In the genomic region with DNA sequence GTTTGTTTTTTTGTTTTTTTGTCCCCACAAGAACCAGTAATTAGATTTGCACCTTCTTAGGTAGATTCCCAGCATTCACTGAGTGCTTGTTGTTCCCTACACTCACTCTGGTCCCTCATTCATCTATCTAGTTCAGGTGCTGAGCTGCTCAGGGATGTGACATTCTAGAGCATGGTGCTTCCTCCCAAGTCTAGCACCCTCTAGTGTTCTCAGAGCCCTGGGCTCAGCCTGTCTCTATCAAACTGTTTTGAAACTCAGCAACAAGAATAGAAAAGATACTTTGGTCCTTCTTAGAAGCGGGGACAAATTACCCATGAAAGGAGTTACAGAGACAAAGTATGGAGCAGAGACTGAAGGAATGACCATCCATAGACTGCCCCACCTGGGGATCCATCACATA, we compare ENCODE assay signal across 22 mouse cellular contexts. TPM values are rescaled to one million over a fixed set of nuclear protein-coding genes. Genes with fewer than 3 reads are reported as not detected.
DNase-seq lines count a peak whose midpoint lies in the region; ATAC-seq and TF ChIP-seq lines count a peak whose summit lies in the region.
"Had no signal": no experiment of that assay in that cellular context is flagged by ENCODE, and none has a peak within 500 bp of the region (broad histone marks: within the 10 kb centered on the region; RNA-seq: fewer than 3 reads in every experiment).

No protein-coding gene starts in this region.

- H3K36me3 ChIP-seq in intestine, postnatal 0 days (ENCODE audit: control insufficient read depth, insufficient read depth), result 0 out of 2 replicates have a peak, but pooled peaks cover under 1% of the 10 kb centered on the region
- no peaks in the 10 kb centered on the region for H3K36me3 ChIP-seq in intestine, embryonic 16.5 days (ENCODE audit: control insufficient read depth, insufficient read depth, low read length)
- H3K36me3 ChIP-seq in midbrain, postnatal 0 days (ENCODE audit: insufficient read depth, low read length), result no peaks in the 10 kb centered on the region
- no peaks in the 10 kb centered on the region for H3K36me3 ChIP-seq in midbrain, embryonic 11.5 days (ENCODE audit: control insufficient read depth, insufficient read depth, low read length)
- H3K36me3 ChIP-seq in ES-Bruce4 (ENCODE audit: control insufficient read depth, insufficient read depth, low read length, poor library complexity, severe bottlenecking), result no peaks in the 10 kb centered on the region
- no peaks in the 10 kb centered on the region for H3K36me3 ChIP-seq in forebrain, postnatal 0 days (ENCODE audit: insufficient read depth)
- H3K36me3 ChIP-seq in forebrain, embryonic 13.5 days (ENCODE audit: poor library complexity, severe bottlenecking), result no peaks in the 10 kb centered on the region
- H3K36me3 ChIP-seq: embryonic facial prominence, embryonic 13.5 days; forebrain, embryonic 15.5 days; hindbrain, embryonic 12.5 days; kidney, embryonic 15.5 days; limb, embryonic 10.5 days had no signal

- no peak overlapping the region for H3K27ac ChIP-seq in intestine, postnatal 0 days (ENCODE audit: low read depth, low read length)
- H3K27ac ChIP-seq in intestine, embryonic 16.5 days (ENCODE audit: low read length), result no peak overlapping the region
- H3K27ac ChIP-seq in midbrain, postnatal 0 days (ENCODE audit: low read depth, low read length), result no peak overlapping the region
- no peak overlapping the region for H3K27ac ChIP-seq in midbrain, embryonic 11.5 days (ENCODE audit: low read depth, low read length)
- no peak overlapping the region for H3K27ac ChIP-seq in ES-Bruce4 (ENCODE audit: insufficient read depth, low read length)
- no peak overlapping the region for H3K27ac ChIP-seq in forebrain, postnatal 0 days (ENCODE audit: low read depth, low read length)
- no peak overlapping the region for H3K27ac ChIP-seq in forebrain, embryonic 13.5 days
- H3K27ac ChIP-seq: embryonic facial prominence, embryonic 13.5 days; forebrain, embryonic 15.5 days; hindbrain, embryonic 12.5 days; kidney, embryonic 15.5 days; limb, embryonic 10.5 days had no signal

- no peak for TF ChIP-seq EP300 in ES-Bruce4 (IDR thresholded peaks at IDR 0.05; ENCODE audit: insufficient read depth, low read depth, low read length)

- no peak for DNase-seq in midbrain, postnatal 0 days (ENCODE audit: low spot score)
- DNase-seq in midbrain, embryonic 11.5 days (ENCODE audit: low spot score, missing footprints), result no peak
- DNase-seq in induced T-regulatory cell, adult 2 months (ENCODE audit: low read depth), result peak; percentile 31
- DNase-seq in forebrain, postnatal 0 days, result no peak
- DNase-seq: B cell, adult 2 months; cerebellum, postnatal 10 days; gastrocnemius, postnatal 25 days; lung, embryonic 14.5 days; lung, postnatal 36 days; retina, postnatal 1 day had no signal

- no peaks in the 10 kb centered on the region for H3K27me3 ChIP-seq in intestine, postnatal 0 days (replicated peaks; ENCODE audit: control insufficient read depth, insufficient read depth, low read length)
- no peaks in the 10 kb centered on the region for H3K27me3 ChIP-seq in intestine, embryonic 16.5 days (replicated peaks; ENCODE audit: control insufficient read depth, insufficient read depth, low read length)
- no peaks in the 10 kb centered on the region for H3K27me3 ChIP-seq in midbrain, postnatal 0 days (ENCODE audit: insufficient read depth, low read length)
- H3K27me3 ChIP-seq in midbrain, embryonic 11.5 days (ENCODE audit: control insufficient read depth, insufficient read depth, low read length), result no peaks in the 10 kb centered on the region
- no peaks in the 10 kb centered on the region for H3K27me3 ChIP-seq in ES-Bruce4 (ENCODE audit: control insufficient read depth, insufficient read depth, low read length, poor library complexity, severe bottlenecking)
- H3K27me3 ChIP-seq in forebrain, postnatal 0 days (ENCODE audit: insufficient read depth, low read length), result no peaks in the 10 kb centered on the region
- no peaks in the 10 kb centered on the region for H3K27me3 ChIP-seq in forebrain, embryonic 13.5 days
- H3K27me3 ChIP-seq: forebrain, embryonic 15.5 days; kidney, embryonic 15.5 days had no signal

- no peaks in the 10 kb centered on the region for H3K4me1 ChIP-seq in intestine, postnatal 0 days (replicated peaks; ENCODE audit: control insufficient read depth, insufficient read depth, low read length)
- H3K4me1 ChIP-seq in intestine, embryonic 16.5 days (ENCODE audit: control insufficient read depth, insufficient read depth, low read length), result no peaks in the 10 kb centered on the region
- H3K4me1 ChIP-seq in midbrain, postnatal 0 days (ENCODE audit: insufficient read depth, low read length), result no peaks in the 10 kb centered on the region
- peaks cover 11% of the 10 kb centered on the region for H3K4me1 ChIP-seq in midbrain, embryonic 11.5 days (ENCODE audit: control insufficient read depth, insufficient read depth, low read length)
- H3K4me1 ChIP-seq in ES-Bruce4 (ENCODE audit: control insufficient read depth, insufficient read depth, low read length), result no peaks in the 10 kb centered on the region
- H3K4me1 ChIP-seq in forebrain, postnatal 0 days (ENCODE audit: insufficient read depth), result 0 out of 2 replicates have a peak, but pooled peaks cover 5% of the 10 kb centered on the region
- H3K4me1 ChIP-seq in forebrain, embryonic 13.5 days, result peaks cover 9% of the 10 kb centered on the region
- H3K4me1 ChIP-seq: embryonic facial prominence, embryonic 13.5 days; hindbrain, embryonic 12.5 days had no signal

- no peak overlapping the region for H3K4me3 ChIP-seq in intestine, postnatal 0 days (ENCODE audit: low read depth, low read length)
- no peak overlapping the region for H3K4me3 ChIP-seq in intestine, embryonic 16.5 days (ENCODE audit: low read length)
- no peak overlapping the region for H3K4me3 ChIP-seq in midbrain, postnatal 0 days (ENCODE audit: low read depth, low read length)
- H3K4me3 ChIP-seq in midbrain, embryonic 11.5 days (ENCODE audit: low read depth, low read length), result no peak overlapping the region
- no peak overlapping the region for H3K4me3 ChIP-seq in ES-Bruce4 (ENCODE audit: low read depth, low read length)
- no peak overlapping the region for H3K4me3 ChIP-seq in forebrain, postnatal 0 days (ENCODE audit: low read depth, low read length)
- no peak overlapping the region for H3K4me3 ChIP-seq in forebrain, embryonic 13.5 days
- H3K4me3 ChIP-seq: embryonic facial prominence, embryonic 13.5 days; forebrain, embryonic 15.5 days; hindbrain, embryonic 12.5 days; kidney, embryonic 15.5 days; limb, embryonic 10.5 days had no signal

- H3K9ac ChIP-seq in intestine, postnatal 0 days (ENCODE audit: low read depth, low read length), result no peak overlapping the region
- H3K9ac ChIP-seq in intestine, embryonic 16.5 days (ENCODE audit: low read depth, low read length), result no peak overlapping the region
- no peak overlapping the region for H3K9ac ChIP-seq in midbrain, postnatal 0 days (replicated peaks; ENCODE audit: low read length, poor library complexity, severe bottlenecking)
- no peak overlapping the region for H3K9ac ChIP-seq in midbrain, embryonic 11.5 days (ENCODE audit: low read length)
- H3K9ac ChIP-seq in ES-Bruce4 (ENCODE audit: low read depth, poor library complexity, severe bottlenecking), result no peak overlapping the region
- H3K9ac ChIP-seq in forebrain, postnatal 0 days, result no peak overlapping the region
- no peak overlapping the region for H3K9ac ChIP-seq in forebrain, embryonic 13.5 days
- H3K9ac ChIP-seq: embryonic facial prominence, embryonic 13.5 days; forebrain, embryonic 15.5 days; hindbrain, embryonic 12.5 days; kidney, embryonic 15.5 days; lung, embryonic 14.5 days had no signal

- TF ChIP-seq CTCF in intestine, postnatal 0 days (IDR thresholded peaks at IDR 0.05; ENCODE audit: low read depth), result peak; percentile 47
- TF ChIP-seq CTCF in midbrain, postnatal 0 days (IDR thresholded peaks at IDR 0.05), result peak; percentile 22; the same call in 1 of the 2 replicates
- peak; percentile 27 for TF ChIP-seq CTCF in ES-Bruce4 (IDR thresholded peaks at IDR 0.05; ENCODE audit: low read depth, low read length)
- TF ChIP-seq CTCF in forebrain, postnatal 0 days (IDR thresholded peaks at IDR 0.05; ENCODE audit: low read depth), result no peak

- TF ChIP-seq POLR2A in ES-Bruce4 (IDR thresholded peaks at IDR 0.05; ENCODE audit: insufficient read depth, low read length), result no peak

- 97% methylated on average over 1 of the region's 1 CpGs for WGBS in intestine, postnatal 0 days
- whole genome bisulfite sequencing in intestine, embryonic 16.5 days, result 95% methylated on average over 1 of the region's 1 CpGs
- 97% methylated on average over 1 of the region's 1 CpGs for WGBS in midbrain, postnatal 0 days
- WGBS in midbrain, embryonic 11.5 days, result 94% methylated on average over 1 of the region's 1 CpGs
- WGBS in forebrain, postnatal 0 days, result 100% methylated on average over 1 of the region's 1 CpGs
- 93% methylated on average over 1 of the region's 1 CpGs for WGBS in forebrain, embryonic 13.5 days

- H3K4me2 ChIP-seq in intestine, postnatal 0 days (replicated peaks; ENCODE audit: low read depth), result no peak overlapping the region
- H3K4me2 ChIP-seq in intestine, embryonic 16.5 days (ENCODE audit: low read depth, low read length), result no peak overlapping the region
- H3K4me2 ChIP-seq in midbrain, postnatal 0 days (ENCODE audit: low read depth, low read length, poor library complexity, severe bottlenecking), result no peak overlapping the region
- no peak overlapping the region for H3K4me2 ChIP-seq in midbrain, embryonic 11.5 days
- H3K4me2 ChIP-seq in forebrain, postnatal 0 days (ENCODE audit: low read depth), result no peak overlapping the region
- H3K4me2 ChIP-seq in forebrain, embryonic 13.5 days, result no peak overlapping the region
- H3K4me2 ChIP-seq: embryonic facial prominence, embryonic 13.5 days; forebrain, embryonic 15.5 days; hindbrain, embryonic 12.5 days; kidney, embryonic 15.5 days; lung, embryonic 14.5 days had no signal

- ATAC-seq in intestine, postnatal 0 days, result no peak
- ATAC-seq in intestine, embryonic 16.5 days, result no peak
- ATAC-seq in midbrain, postnatal 0 days (ENCODE audit: low FRiP score), result no peak
- no peak for ATAC-seq in midbrain, embryonic 11.5 days (ENCODE audit: low FRiP score)
- no peak for ATAC-seq in forebrain, postnatal 0 days
- ATAC-seq in forebrain, embryonic 13.5 days, result no peak
- ATAC-seq: forebrain, embryonic 15.5 days; inflammation-experienced regulatory T-cells, adult 6 months had no signal

- H3K9me3 ChIP-seq in intestine, postnatal 0 days (ENCODE audit: control insufficient read depth), result no peaks in the 10 kb centered on the region
- H3K9me3 ChIP-seq in intestine, embryonic 16.5 days (ENCODE audit: control insufficient read depth, low read length), result no peaks in the 10 kb centered on the region
- no peaks in the 10 kb centered on the region for H3K9me3 ChIP-seq in midbrain, postnatal 0 days (ENCODE audit: low read length)
- peaks cover under 1% of the 10 kb centered on the region; the same call in 1 of the 2 replicates for H3K9me3 ChIP-seq in midbrain, embryonic 11.5 days (ENCODE audit: control insufficient read depth, low read length)
- no peaks in the 10 kb centered on the region for H3K9me3 ChIP-seq in ES-Bruce4 (replicated peaks; ENCODE audit: control insufficient read depth, insufficient read depth, low read length, poor library complexity, severe bottlenecking)
- H3K9me3 ChIP-seq in forebrain, postnatal 0 days (ENCODE audit: low read length), result no peaks in the 10 kb centered on the region
- no peaks in the 10 kb centered on the region for H3K9me3 ChIP-seq in forebrain, embryonic 13.5 days (replicated peaks)
- H3K9me3 ChIP-seq: embryonic facial prominence, embryonic 13.5 days; forebrain, embryonic 15.5 days; hindbrain, embryonic 12.5 days; kidney, embryonic 15.5 days; limb, embryonic 10.5 days had no signal

RNA-seq across cellular contexts. Expression of a gene that starts 37.1 kb away (rescaled TPM):
- polyA plus RNA-seq in intestine, postnatal 0 days (2015; fragmentation: Nextera tagmentation; extraction: Ambion mirVana), result 21.2 and 26.5 TPM in 2 replicates
- polyA plus RNA-seq in intestine, embryonic 16.5 days (2015; fragmentation: Nextera tagmentation; extraction: Ambion mirVana), result 9.4 and 10.9 TPM in 2 replicates
- total RNA-seq in midbrain, postnatal 0 days (2014; rRNA removed), result 1.0 and 1.7 TPM in 2 replicates
- polyA plus RNA-seq in midbrain, postnatal 0 days (2015; fragmentation: Nextera tagmentation; extraction: Ambion mirVana), result 0.66 and 0.68 TPM in 2 replicates
- 0.31 and 0.44 TPM in 2 replicates for polyA plus RNA-seq in midbrain, embryonic 11.5 days (2014; fragmentation: Nextera tagmentation; extraction: Ambion mirVana)
- polyA plus RNA-seq in ES-Bruce4 (2011; ENCODE audit: insufficient read depth, insufficient read length, low read depth, missing spikeins), result not detected in 2 replicates
- total RNA-seq in forebrain, postnatal 0 days (2014; rRNA removed), result 0.33 and 0.54 TPM in 2 replicates
- 0.45 and 0.97 TPM in 2 replicates for polyA plus RNA-seq in forebrain, postnatal 0 days (2015; fragmentation: Nextera tagmentation; extraction: Ambion mirVana)
- 0.17 and 0.24 TPM in 2 replicates for polyA plus RNA-seq in forebrain, embryonic 13.5 days (2015; fragmentation: Nextera tagmentation; extraction: Ambion mirVana)
- total RNA-seq: MEL had no signal
- polyA plus RNA-seq: neural tube, embryonic 11.5 days had no signal
